Mouse (Mus musculus) myocyte (in vitro differentiated cells): ENCODE measurements around the gene Impdh1. TPM values are rescaled to one million over a fixed set of nuclear protein-coding genes. Genes with fewer than 3 reads are reported as not detected.

ENCODE experiments used
- H3K27me3 ChIP-seq: one replicate; pipeline ENCODE4 v1.6.1; 2011; ENCODE audit not compliant: control insufficient read depth, insufficient read depth, insufficient read length
- H3K36me3 ChIP-seq: one replicate; pipeline ENCODE4 v1.6.1; 2011; ENCODE audit not compliant: control insufficient read depth, insufficient read depth
- H3K4me2 ChIP-seq: one replicate; pipeline ENCODE4 v1.6.1; 2011; ENCODE audit warnings: low read depth, control low read depth
- H3K4me3 ChIP-seq: one replicate; pipeline ENCODE4 v1.5.1; 2011; ENCODE audit warnings: mild to moderate bottlenecking, control low read depth, moderate library complexity
- H3K79me2 ChIP-seq: one replicate; pipeline ENCODE4 v1.6.1; 2011; ENCODE audit not compliant: control insufficient read depth, insufficient read depth
- H3ac ChIP-seq: one replicate; pipeline ENCODE4 v1.6.1; 2011; ENCODE audit not compliant: control insufficient read depth, insufficient read length
- CEBPB ChIP-seq: IDR thresholded peaks from 2 replicates; pipeline ENCODE4 v1.6.1; 2011; ENCODE audit warnings: mild to moderate bottlenecking, moderate library complexity; ENCODE audit not compliant: poor library complexity, insufficient read depth, severe bottlenecking
- E2F4 ChIP-seq: IDR thresholded peaks from one replicate; pipeline ENCODE4 v1.6.1; 2011; ENCODE audit warnings: mild to moderate bottlenecking, control low read depth, moderate library complexity; ENCODE audit not compliant: insufficient read depth
- MAX ChIP-seq: IDR thresholded peaks from one replicate; pipeline ENCODE4 v1.6.1; 2011; ENCODE audit warnings: low read depth, mild to moderate bottlenecking, control low read depth
- MYOD1 ChIP-seq, 3 experiments: IDR thresholded peaks; one replicate each; pipeline ENCODE4 v1.6.1; 2011; ENCODE audit warnings: control low read depth in 2 of 3, low read depth in 2 of 3, mild to moderate bottlenecking in 2 of 3, moderate library complexity in 1 of 3; ENCODE audit not compliant: insufficient read length in 2 of 3, control insufficient read depth in 1 of 3
- MYOG ChIP-seq, 3 experiments: IDR thresholded peaks; one replicate each; pipeline ENCODE4 v1.6.1; 2011; ENCODE audit warnings: control low read depth in 2 of 3, low read depth in 2 of 3, mild to moderate bottlenecking in 2 of 3; ENCODE audit not compliant: insufficient read length in 2 of 3, control insufficient read depth in 1 of 3, insufficient read depth in 1 of 3
- POLR2A ChIP-seq: IDR thresholded peaks from one replicate; pipeline ENCODE4 v1.6.1; 2011; ENCODE audit warnings: low read depth, mild to moderate bottlenecking, control low read depth, moderate library complexity; ENCODE audit not compliant: insufficient read length
- POLR2AphosphoS2 ChIP-seq: IDR thresholded peaks from one replicate; pipeline ENCODE4 v1.6.1; 2011; ENCODE audit warnings: low read depth, control low read depth; ENCODE audit not compliant: insufficient read length
- REST ChIP-seq: IDR thresholded peaks from one replicate; pipeline ENCODE4 v1.6.1; 2011; ENCODE audit warnings: mild to moderate bottlenecking, control low read depth, moderate library complexity; ENCODE audit not compliant: insufficient read depth, insufficient read length
- SRF ChIP-seq: IDR thresholded peaks from one replicate; pipeline ENCODE4 v1.6.1; 2011; ENCODE audit warnings: low read depth; ENCODE audit not compliant: control insufficient read depth, insufficient read length
- TCF12 ChIP-seq: IDR thresholded peaks from one replicate; pipeline ENCODE4 v1.6.1; 2011; ENCODE audit warnings: mild to moderate bottlenecking, control low read depth; ENCODE audit not compliant: poor library complexity, insufficient read depth, severe bottlenecking
- TCF3 ChIP-seq: IDR thresholded peaks from one replicate; pipeline ENCODE4 v1.6.1; 2011; ENCODE audit warnings: low read depth, control low read depth; ENCODE audit not compliant: insufficient read length
- USF1 ChIP-seq: IDR thresholded peaks from one replicate; pipeline ENCODE4 v1.6.1; 2011; ENCODE audit warnings: low read depth, mild to moderate bottlenecking, control low read depth, moderate library complexity
- polyA plus RNA-seq: library from polyadenylated mRNA; unstranded; fragments of >200 nt; fragmentation: generic; extraction: Trizol; gene quantifications from one replicate; pipeline ENCODE4 v1.2.1, GENCODE M21; 2012; ENCODE audit warnings: missing spikeins

The Impdh1 gene
- polyA plus RNA-seq, 1 experiment = 78.6 TPM

GRCm38 (mm10) chr6:29195146-29195545, 21.0 kb downstream of the Impdh1 start:
- Histone ChIP-seq H3K4me2 (peak overlapping the region; percentile 22), H3K27me3 (no peaks in the 10 kb centered on the region), H3K79me2 (no peaks in the 10 kb centered on the region), H3K4me3 (no peak overlapping the region), H3ac (no peak overlapping the region), H3K36me3 (no peaks in the 10 kb centered on the region)
- no peak for TF ChIP-seq REST

- H3K27me3 ChIP-seq = peaks cover 1% of the 10 kb centered on the region
- TF ChIP-seq POLR2AphosphoS2 (no peak), TCF12 (no peak), REST (no peak), CEBPB (no peak), MYOD1 (IDR thresholded peaks at IDR 0.05; ENCODE audit: control insufficient read depth in 1 of 3, insufficient read length in 2 of 3, low read depth in 2 of 3) (no peak), TCF3 (no peak), USF1 (no peak), MAX (no peak), MYOG (IDR thresholded peaks at IDR 0.05; ENCODE audit: control insufficient read depth in 1 of 3, insufficient read depth in 1 of 3, insufficient read length in 2 of 3, low read depth in 2 of 3) (no peak), POLR2A (no peak), SRF (no peak), E2F4 (no peak)
Measured at GRCm38 (mm10) chr6:29193961-29194750, 22.0 kb downstream of the Impdh1 start.

GRCm38 (mm10) chr6:29187936-29188335, 28.2 kb downstream of the Impdh1 start:
- H3K27me3 ChIP-seq = peaks cover 7% of the 10 kb centered on the region
- no peaks in the 10 kb centered on the region for H3K79me2 ChIP-seq
- no peaks in the 10 kb centered on the region for H3K36me3 ChIP-seq
- H3ac ChIP-seq = no peak overlapping the region
- no peak overlapping the region for H3K4me3 ChIP-seq
- TF ChIP-seq MYOD1 (IDR thresholded peaks at IDR 0.05; ENCODE audit: control insufficient read depth in 1 of 3, insufficient read length in 2 of 3, low read depth in 2 of 3) = no peak
- no peak for TF ChIP-seq REST
- no peak for TF ChIP-seq MAX
- TF ChIP-seq CEBPB = no peak
- no peak for TF ChIP-seq USF1
- no peak for TF ChIP-seq E2F4
- H3K4me2 ChIP-seq = no peak overlapping the region

More at GRCm38 (mm10) chr6:29193961-29194750, 22.0 kb downstream of the Impdh1 start:
- Histone ChIP-seq H3K36me3 (no peaks in the 10 kb centered on the region), H3ac (no peak overlapping the region), H3K4me2 (peak overlapping the region; percentile 46), H3K79me2 (no peaks in the 10 kb centered on the region), H3K4me3 (no peak overlapping the region)

- Histone ChIP-seq H3ac (no peak overlapping the region), H3K4me3 (no peak overlapping the region), H3K79me2 (no peaks in the 10 kb centered on the region), H3K36me3 (no peaks in the 10 kb centered on the region), H3K27me3 (peaks cover 46% of the 10 kb centered on the region), H3K4me2 (no peak overlapping the region)
- no peak for TF ChIP-seq SRF
- TF ChIP-seq MAX = no peak
- TF ChIP-seq E2F4 = no peak
- TF ChIP-seq TCF3 = no peak
- no peak for TF ChIP-seq USF1
- TF ChIP-seq REST = no peak
- TF ChIP-seq POLR2AphosphoS2 = no peak
- TF ChIP-seq MYOD1 (IDR thresholded peaks at IDR 0.05; ENCODE audit: control insufficient read depth in 1 of 3, insufficient read length in 2 of 3, low read depth in 2 of 3) = no peak
- no peak for TF ChIP-seq MYOG (IDR thresholded peaks at IDR 0.05; ENCODE audit: control insufficient read depth in 1 of 3, insufficient read depth in 1 of 3, insufficient read length in 2 of 3, low read depth in 2 of 3)
- no peak for TF ChIP-seq CEBPB
- TF ChIP-seq POLR2A = no peak
- TF ChIP-seq TCF12 = no peak
Measured at GRCm38 (mm10) chr6:29179843-29180242, 36.3 kb downstream of the Impdh1 start.

- TF ChIP-seq CEBPB (no peak), MYOG (IDR thresholded peaks at IDR 0.05; ENCODE audit: control insufficient read depth in 1 of 3, insufficient read depth in 1 of 3, insufficient read length in 2 of 3, low read depth in 2 of 3) (peak in 2 of 3 experiments; percentile 24 to 43), MYOD1 (IDR thresholded peaks at IDR 0.05; ENCODE audit: control insufficient read depth in 1 of 3, insufficient read length in 2 of 3, low read depth in 2 of 3) (peak in 2 of 3 experiments; percentile 4 to 8)
- H3K4me2 ChIP-seq = peak within 1 kb of the TSS; percentile 58
- no peaks in the 10 kb centered on the region for H3K36me3 ChIP-seq
- H3K27me3 ChIP-seq = peaks cover 50% of the 10 kb centered on the region
- H3ac ChIP-seq = no peak within 1 kb of the TSS
- H3K79me2 ChIP-seq = no peaks in the 10 kb centered on the region
- H3K4me3 ChIP-seq = no peak within 1 kb of the TSS
Measured at GRCm38 (mm10) chr6:29178888-29179658, 37.1 kb downstream of the Impdh1 start, which contains the start of gene Prrt4. TSS of gene Prrt4 (minus strand) at chr6:29179584.
